Mouse (Mus musculus) cerebellum, postnatal 36 days (tissue): ENCODE measurements at regions not wholly inside any gene's neighbourhood (a gene's known extent, or its start where the extent isn't known, plus 50 kb on each side); places are given as distances from the start of the nearest gene placed in this dataset.

ENCODE experiments used
- DNase-seq, 2 experiments: peaks; one replicate each; pipeline ENCODE4 v3.0.0; 2021 to 2022; ENCODE audit warnings: mixed read lengths in 2 of 2

DNA sequence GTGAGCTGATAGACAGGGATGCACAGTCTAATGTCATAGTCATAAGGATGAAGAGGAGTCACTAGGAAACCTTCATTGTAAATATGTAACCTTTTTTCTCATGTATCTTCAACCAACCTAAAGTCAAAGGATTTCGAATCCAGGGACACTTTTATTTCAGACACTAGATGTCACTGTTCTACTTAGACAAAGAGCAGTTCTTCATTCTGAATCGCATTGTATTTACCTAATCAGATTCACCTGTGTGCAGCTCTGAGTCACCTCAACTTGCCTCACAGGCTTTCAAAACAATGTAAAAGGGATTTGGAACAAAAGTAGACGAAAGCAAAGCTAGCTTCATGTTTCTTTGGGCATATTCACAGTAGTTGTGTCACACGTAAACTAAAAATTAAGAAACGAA, 57.3 kb upstream of the Erbb4 start:
- DNase-seq: no peak
